Mouse (Mus musculus): Measurements from ENCODE around the gene Map4k5. TPM values are rescaled to one million over a fixed set of nuclear protein-coding genes. Genes with fewer than 3 reads are reported as not detected.

Map4k5 gene
- polyA plus RNA-seq, 2 experiments = 34.3 to 50.4 TPM

DNA sequence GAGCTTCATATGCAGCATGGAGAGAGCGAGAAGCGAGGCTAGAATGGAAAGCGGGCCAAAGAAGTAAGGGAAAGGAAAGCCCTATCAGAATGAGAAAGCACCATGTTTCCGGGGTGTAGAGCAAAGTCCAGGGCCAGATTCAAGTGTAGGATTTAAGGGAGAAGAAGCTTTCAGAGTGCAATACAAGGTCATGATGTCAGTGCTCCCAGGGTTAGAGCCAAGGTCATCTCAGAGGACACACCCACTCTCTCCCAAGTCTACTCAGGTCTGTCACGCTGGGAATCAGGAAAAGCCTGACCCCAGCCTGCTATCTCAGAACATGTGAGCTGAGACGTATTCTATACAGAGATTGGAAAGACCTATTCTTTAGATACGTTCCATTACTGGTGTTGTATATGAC lies 18.9 kb upstream of the Map4k5 start:
- Histone ChIP-seq H3K27me3 (ENCODE audit: control insufficient read depth, insufficient read depth, low read length) (no peaks in the 10 kb centered on the region), H3K36me3 (ENCODE audit: control insufficient read depth, insufficient read depth, low read length) (no peaks in the 10 kb centered on the region), H3K9me3 (ENCODE audit: control insufficient read depth, low read length) (no peaks in the 10 kb centered on the region), H3K27ac (replicated peaks; ENCODE audit: low read depth, low read length) (no peak overlapping the region), H3K9ac (ENCODE audit: low read depth, low read length, severe bottlenecking) (no peak overlapping the region), H3K4me3 (replicated peaks; ENCODE audit: low read length) (no peak overlapping the region), H3K4me1 (ENCODE audit: control insufficient read depth, insufficient read depth, low read length) (peaks cover 3% of the 10 kb centered on the region; the same call in 1 of the 2 replicates), H3K4me2 (replicated peaks; ENCODE audit: low read depth, low read length, severe bottlenecking) (no peak overlapping the region)
- no peak for ATAC-seq (ENCODE audit: low FRiP score, low read depth)
- no peak for DNase-seq (ENCODE audit: low spot score)
- WGBS = 87% methylated on average over 7 of the region's 7 CpGs
- no peak for TF ChIP-seq POLR2A (IDR thresholded peaks at IDR 0.05; ENCODE audit: borderline replicate concordance, extremely low read depth, insufficient read depth, insufficient read length)

DNA sequence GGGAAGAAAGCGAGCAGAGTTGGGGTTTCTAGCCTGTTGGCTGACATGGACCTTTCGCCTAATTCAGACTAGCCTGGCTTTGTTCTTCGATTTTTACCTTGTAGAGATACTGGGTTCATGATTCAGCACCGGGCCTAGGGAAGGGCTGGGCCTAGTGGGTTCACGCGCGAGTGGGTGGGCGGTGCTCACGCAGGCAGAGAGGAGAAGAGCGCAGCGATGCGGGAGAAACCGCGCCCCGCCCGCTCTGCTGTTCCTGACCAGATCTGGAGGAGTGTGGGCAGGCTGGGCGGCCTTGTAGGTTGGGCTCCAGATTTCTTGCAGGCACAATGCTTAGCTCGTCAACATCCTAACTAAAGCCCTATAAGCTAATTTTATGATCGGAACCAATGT lies 15.5 kb upstream of the Map4k5 start:
- DNase-seq (ENCODE audit: low spot score) (no peak), ATAC-seq (ENCODE audit: low FRiP score, low read depth) (no peak)
- Histone ChIP-seq H3K9ac (ENCODE audit: low read depth, low read length, severe bottlenecking) (0 out of 2 replicates have a peak overlapping the region, but pooled peaks have one; percentile 17), H3K9me3 (ENCODE audit: control insufficient read depth, low read length) (no peaks in the 10 kb centered on the region), H3K4me3 (replicated peaks; ENCODE audit: low read length) (peak overlapping the region; percentile 32), H3K4me2 (replicated peaks; ENCODE audit: low read depth, low read length, severe bottlenecking) (peak overlapping the region; percentile 52), H3K4me1 (ENCODE audit: control insufficient read depth, insufficient read depth, low read length) (peaks cover 3% of the 10 kb centered on the region; the same call in 1 of the 2 replicates), H3K27ac (replicated peaks; ENCODE audit: low read depth, low read length) (no peak overlapping the region), H3K27me3 (ENCODE audit: control insufficient read depth, insufficient read depth, low read length) (no peaks in the 10 kb centered on the region), H3K36me3 (ENCODE audit: control insufficient read depth, insufficient read depth, low read length) (no peaks in the 10 kb centered on the region)
- 38% methylated on average over 19 of the region's 19 CpGs for WGBS
- no peak for TF ChIP-seq POLR2A (IDR thresholded peaks at IDR 0.05; ENCODE audit: borderline replicate concordance, extremely low read depth, insufficient read depth, insufficient read length)

DNA sequence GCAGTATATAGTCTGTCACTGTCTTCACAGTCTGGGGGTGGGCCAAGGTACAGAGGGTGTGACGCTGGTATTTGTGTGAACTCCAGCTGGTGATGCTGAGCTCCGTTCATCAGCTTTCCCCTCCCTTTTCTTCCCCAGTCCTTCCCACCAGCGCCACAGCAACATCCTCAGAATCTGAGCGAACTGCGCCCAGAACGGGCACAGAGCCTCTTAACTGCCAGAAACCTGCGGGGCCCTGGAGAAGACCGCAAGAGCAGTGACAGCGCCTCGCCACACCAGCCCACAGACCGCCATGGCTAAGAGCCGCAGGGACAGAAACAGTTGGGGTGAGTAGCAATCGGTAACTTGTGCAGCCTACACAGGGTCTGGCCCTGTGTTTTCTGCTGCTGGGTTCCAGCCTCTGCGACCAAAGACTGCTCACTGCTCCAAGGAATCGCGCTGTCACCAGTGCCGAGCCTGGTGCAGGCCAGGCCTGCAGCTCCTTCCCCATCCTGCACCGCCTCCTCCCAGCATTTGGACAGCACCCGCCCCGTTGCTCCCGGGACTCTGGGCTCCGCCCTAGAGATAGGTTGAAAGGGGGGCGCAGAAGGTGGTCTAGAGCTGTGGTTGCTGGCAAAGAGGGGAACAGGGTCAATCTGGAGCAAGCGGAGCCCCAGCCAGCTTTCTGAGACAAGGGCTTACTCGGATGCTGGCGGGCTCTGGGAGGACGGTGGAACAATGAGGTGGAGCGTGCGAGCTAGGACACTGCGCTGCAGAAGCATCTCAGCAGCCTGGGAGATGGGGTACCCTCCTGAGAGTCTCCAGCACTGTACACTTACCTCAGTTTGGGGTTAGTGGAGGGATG lies 14.9 kb upstream of the Map4k5 start:
- DNase-seq (ENCODE audit: low spot score) (peak; percentile 24), ATAC-seq (ENCODE audit: low FRiP score, low read depth) (peak; percentile 55)
- Histone ChIP-seq H3K4me2 (replicated peaks; ENCODE audit: low read depth, low read length, severe bottlenecking) (peak overlapping the region; percentile 52), H3K36me3 (ENCODE audit: control insufficient read depth, insufficient read depth, low read length) (no peaks in the 10 kb centered on the region), H3K27me3 (ENCODE audit: control insufficient read depth, insufficient read depth, low read length) (no peaks in the 10 kb centered on the region), H3K9me3 (ENCODE audit: control insufficient read depth, low read length) (no peaks in the 10 kb centered on the region), H3K4me3 (replicated peaks; ENCODE audit: low read length) (peak overlapping the region; percentile 32), H3K9ac (ENCODE audit: low read depth, low read length, severe bottlenecking) (peak overlapping the region; percentile 17; the same call in 1 of the 2 replicates), H3K27ac (replicated peaks; ENCODE audit: low read depth, low read length) (no peak overlapping the region), H3K4me1 (ENCODE audit: control insufficient read depth, insufficient read depth, low read length) (peaks cover 3% of the 10 kb centered on the region; the same call in 1 of the 2 replicates)
- TF ChIP-seq POLR2A (IDR thresholded peaks at IDR 0.05; ENCODE audit: borderline replicate concordance, extremely low read depth, insufficient read depth, insufficient read length) = no peak
- WGBS = 5% methylated on average over 30 of the region's 30 CpGs

DNA sequence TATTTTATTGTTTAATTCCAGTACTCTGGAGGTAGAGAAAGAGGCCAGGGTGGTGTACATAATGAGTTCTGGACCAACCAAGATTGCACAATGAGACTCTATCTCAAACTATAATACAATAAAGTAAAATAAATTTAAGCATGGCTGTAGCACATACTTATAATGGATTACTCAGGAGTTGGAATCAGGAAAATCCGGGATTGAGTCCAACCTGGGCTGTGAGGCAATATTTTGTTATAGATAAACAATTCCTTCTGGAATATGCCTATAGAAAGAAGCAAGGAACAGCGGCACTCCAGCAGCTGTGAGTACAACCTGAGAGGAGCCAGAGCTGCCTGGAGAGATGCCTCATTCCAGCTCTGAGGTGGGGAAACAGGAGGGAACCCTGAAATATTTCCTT lies 12.0 kb upstream of the Map4k5 start:
- Histone ChIP-seq H3K9me3 (ENCODE audit: control insufficient read depth, low read length) (no peaks in the 10 kb centered on the region), H3K9ac (ENCODE audit: low read depth, low read length, severe bottlenecking) (no peak overlapping the region), H3K4me2 (replicated peaks; ENCODE audit: low read depth, low read length, severe bottlenecking) (no peak overlapping the region), H3K27ac (replicated peaks; ENCODE audit: low read depth, low read length) (no peak overlapping the region), H3K4me3 (replicated peaks; ENCODE audit: low read length) (no peak overlapping the region), H3K36me3 (ENCODE audit: control insufficient read depth, insufficient read depth, low read length) (no peaks in the 10 kb centered on the region), H3K4me1 (ENCODE audit: control insufficient read depth, insufficient read depth, low read length) (peaks cover 3% of the 10 kb centered on the region; the same call in 1 of the 2 replicates), H3K27me3 (ENCODE audit: control insufficient read depth, insufficient read depth, low read length) (no peaks in the 10 kb centered on the region)
- 54% methylated on average over 2 of the region's 2 CpGs for WGBS
- no peak for DNase-seq (ENCODE audit: low spot score)
- TF ChIP-seq POLR2A (IDR thresholded peaks at IDR 0.05; ENCODE audit: borderline replicate concordance, extremely low read depth, insufficient read depth, insufficient read length) = no peak
- ATAC-seq (ENCODE audit: low FRiP score, low read depth) = no peak

DNA sequence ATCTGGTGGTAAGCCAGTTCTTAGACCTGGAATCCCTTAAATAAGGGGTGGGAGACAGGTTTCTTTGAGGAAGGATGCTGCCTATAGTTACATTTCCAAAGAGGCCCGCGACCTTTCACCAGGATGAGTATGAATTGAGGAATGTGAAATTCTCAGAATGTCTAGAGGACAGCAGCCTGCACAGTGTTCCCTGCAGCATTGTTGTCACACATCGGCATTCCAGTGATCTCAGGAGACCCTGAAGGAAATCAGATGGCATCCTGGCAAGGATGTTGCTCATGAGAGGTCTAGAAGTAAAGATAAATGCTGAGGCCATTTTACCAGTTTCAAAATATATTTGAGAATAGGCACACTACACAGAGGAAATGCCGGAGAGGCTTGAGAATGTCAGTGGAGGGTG lies 5.1 kb upstream of the Map4k5 start:
- no peaks in the 10 kb centered on the region for H3K36me3 ChIP-seq (ENCODE audit: control insufficient read depth, insufficient read depth, low read length)
- no peak overlapping the region for H3K4me3 ChIP-seq (replicated peaks; ENCODE audit: low read length)
- no peak overlapping the region for H3K4me2 ChIP-seq (replicated peaks; ENCODE audit: low read depth, low read length, severe bottlenecking)
- no peaks in the 10 kb centered on the region for H3K27me3 ChIP-seq (ENCODE audit: control insufficient read depth, insufficient read depth, low read length)
- H3K27ac ChIP-seq (replicated peaks; ENCODE audit: low read depth, low read length) = no peak overlapping the region
- no peak for TF ChIP-seq POLR2A (IDR thresholded peaks at IDR 0.05; ENCODE audit: borderline replicate concordance, extremely low read depth, insufficient read depth, insufficient read length)
- no peaks in the 10 kb centered on the region for H3K9me3 ChIP-seq (ENCODE audit: control insufficient read depth, low read length)
- ATAC-seq (ENCODE audit: low FRiP score, low read depth) (no peak), DNase-seq (ENCODE audit: low spot score) (no peak)
- H3K9ac ChIP-seq (ENCODE audit: low read depth, low read length, severe bottlenecking) = no peak overlapping the region
- 84% methylated on average over 4 of the region's 4 CpGs for WGBS
- H3K4me1 ChIP-seq (ENCODE audit: control insufficient read depth, insufficient read depth, low read length) = 0 out of 2 replicates have a peak, but pooled peaks cover 3% of the 10 kb centered on the region
